Mouse (Mus musculus): ENCODE data around the gene 1700020D05Rik.

DNA sequence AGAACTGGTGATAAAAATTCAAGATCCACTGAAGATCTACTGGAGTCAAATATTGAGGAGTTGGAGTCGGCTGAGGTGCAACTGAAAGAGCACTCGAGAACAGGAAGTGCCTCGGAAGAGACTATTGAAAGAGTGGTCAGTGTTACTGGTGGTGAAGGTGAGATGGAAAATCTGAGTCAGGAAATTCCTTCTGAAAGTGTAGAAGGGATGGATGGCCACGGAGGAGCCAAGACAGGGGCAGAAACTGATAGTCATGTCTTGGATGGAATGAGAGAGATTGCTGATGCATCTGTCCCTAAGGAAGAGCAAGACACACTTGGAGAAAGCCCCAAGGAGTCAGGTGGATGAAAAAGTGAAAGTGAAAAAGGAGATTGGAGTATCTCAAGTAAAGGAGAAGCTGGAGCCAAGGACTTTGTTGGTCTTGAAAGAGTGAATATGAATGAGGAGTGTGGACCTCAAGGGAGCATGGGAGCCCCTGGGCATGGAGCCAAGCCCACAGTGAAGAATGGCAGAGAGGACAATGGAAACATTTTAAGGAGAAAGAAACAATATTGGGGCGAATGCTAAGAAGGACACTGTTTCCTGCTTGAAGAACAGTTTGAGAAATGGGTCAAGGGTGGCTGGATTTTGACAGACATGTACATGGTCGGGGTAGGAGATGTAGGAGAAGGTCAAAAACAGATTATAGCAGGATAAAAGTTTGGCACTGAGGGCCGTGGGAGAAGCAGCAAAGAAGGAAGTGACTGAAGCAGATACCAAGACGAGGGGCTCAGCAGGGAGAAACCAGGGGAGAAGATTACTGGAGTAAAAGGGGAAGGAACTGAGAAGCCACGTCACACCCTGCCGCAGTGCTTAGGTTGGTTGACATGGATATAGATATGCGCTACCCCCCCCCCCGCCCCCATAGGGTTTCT is 8.8 kb upstream of the 1700020D05Rik start:
- TF ChIP-seq EP300 (IDR thresholded peaks at IDR 0.05; ENCODE audit: low read length) (peak; percentile 90), POLR2A (IDR thresholded peaks at IDR 0.05; ENCODE audit: low read depth, low read length) (no peak)
